In the genomic region with DNA sequence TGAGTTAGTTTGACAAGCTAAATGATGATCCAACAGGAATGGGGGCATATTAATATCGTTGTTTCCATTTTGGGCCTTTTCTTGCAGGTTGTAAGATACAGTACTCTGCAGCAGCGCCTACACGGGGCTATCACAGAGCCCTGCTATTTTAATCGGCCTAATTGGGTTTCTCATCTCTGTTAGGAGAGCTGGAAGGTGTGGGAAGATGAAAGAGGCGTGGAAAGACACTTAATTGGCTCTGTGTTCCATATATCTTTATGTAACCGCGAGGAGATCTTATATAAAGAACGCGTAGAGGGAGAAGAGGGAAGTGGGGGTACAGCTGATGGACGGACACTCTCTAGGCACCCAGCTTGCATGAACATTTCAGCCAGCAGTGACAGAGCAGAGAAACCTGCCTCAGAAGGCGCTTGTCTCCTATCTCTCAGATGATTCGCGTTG, we compare ENCODE assay signal across 9 mouse cellular contexts.
A peak's percentile ranks its signal among the peaks of the same experiment; 100 is the strongest.
DNase-seq lines count a peak whose midpoint lies in the region; ATAC-seq lines count a peak whose summit lies in the region.
"Had no signal": no experiment of that assay in that cellular context is flagged by ENCODE, and none has a peak within 500 bp of the region (broad histone marks: within the 10 kb centered on the region; RNA-seq: fewer than 3 reads in every experiment).

No protein-coding gene starts in this region.

- intact Hi-C loops in heart, postnatal 14 days (cut with DNase I) = loop anchor here (1.0 to 10.0 kb wide), 4 partner anchors 59 to 501 kb away; no protein-coding TSS in a partner anchor
- intact Hi-C loops in gastrocnemius, postnatal 36 days (cut with DNase I) = loop anchor here (2.0 kb wide), 1 partner anchor 157 kb away; no protein-coding TSS in a partner anchor

- H3K9me3 ChIP-seq in midbrain, embryonic 11.5 days (ENCODE audit: control insufficient read depth, low read length) = no peaks in the 10 kb centered on the region
- H3K9me3 ChIP-seq: lung, embryonic 15.5 days had no signal

- no peaks in the 10 kb centered on the region for H3K27me3 ChIP-seq in midbrain, embryonic 11.5 days (ENCODE audit: control insufficient read depth, insufficient read depth, low read length)
- H3K27me3 ChIP-seq: lung, embryonic 15.5 days had no signal

- no peaks in the 10 kb centered on the region for H3K4me1 ChIP-seq in midbrain, embryonic 11.5 days (ENCODE audit: control insufficient read depth, insufficient read depth, low read length)
- H3K4me1 ChIP-seq: lung, embryonic 15.5 days had no signal

- peak; percentile 63 for DNase-seq in heart, adult 11 months
- no peak for DNase-seq in heart, postnatal 14 days
- peak; percentile 39 for DNase-seq in MN1 (ENCODE audit: low spot score)
- DNase-seq in frontal cortex, postnatal 10 days (ENCODE audit: low spot score in 2 of 2) = peak; percentile 7 to 8
- no peak for DNase-seq in midbrain, embryonic 11.5 days (ENCODE audit: low spot score, missing footprints)
- DNase-seq in adrenal gland, postnatal 14 days = no peak
- DNase-seq in gastrocnemius, postnatal 36 days = no peak
- DNase-seq in spleen, postnatal 36 days (ENCODE audit: low spot score in 2 of 2) = no peak

- H3K27ac ChIP-seq in midbrain, embryonic 11.5 days (ENCODE audit: low read depth, low read length) = no peak overlapping the region
- H3K27ac ChIP-seq: lung, embryonic 15.5 days had no signal

- no peak for ATAC-seq in midbrain, embryonic 11.5 days (ENCODE audit: low FRiP score)

- H3K36me3 ChIP-seq in midbrain, embryonic 11.5 days (ENCODE audit: control insufficient read depth, insufficient read depth, low read length) = no peaks in the 10 kb centered on the region
- H3K36me3 ChIP-seq: lung, embryonic 15.5 days had no signal

- 62% methylated on average over 13 of the region's 13 CpGs for WGBS in midbrain, embryonic 11.5 days

- no peak overlapping the region for H3K4me3 ChIP-seq in midbrain, embryonic 11.5 days (ENCODE audit: low read depth, low read length)
- H3K4me3 ChIP-seq: lung, embryonic 15.5 days had no signal

- H3K9ac ChIP-seq in midbrain, embryonic 11.5 days (ENCODE audit: low read length) = no peak overlapping the region
- H3K9ac ChIP-seq: lung, embryonic 15.5 days had no signal

- peak overlapping the region; percentile 13; the same call in 1 of the 2 replicates for H3K4me2 ChIP-seq in midbrain, embryonic 11.5 days
- H3K4me2 ChIP-seq: lung, embryonic 15.5 days had no signal

Comparison
In these comparisons a context has a peak if more than half of its experiments do, and no peak if none do; other contexts are left out.
1. DNase-seq: peak in heart, adult 11 months (single experiment), MN1 (single experiment) and frontal cortex, postnatal 10 days (2 of 2); none in heart, postnatal 14 days (0 of 2), midbrain, embryonic 11.5 days (single experiment), adrenal gland, postnatal 14 days (single experiment), gastrocnemius, postnatal 36 days (0 of 2) and spleen, postnatal 36 days (0 of 2).